Mouse (Mus musculus) lung, embryonic 16.5 days (tissue): Measurements from ENCODE around the gene Dcaf17. TPM values are rescaled to one million over a fixed set of nuclear protein-coding genes. Genes with fewer than 3 reads are reported as not detected.

Experiments
- ATAC-seq: fragments of 200-750 bp; cut with Nextera tagmentation; 2 replicates; pipeline ENCODE4 v1.8.0; 2017; ENCODE audit warnings: low read depth, mild to moderate bottlenecking, moderate library complexity
- H3K27ac ChIP-seq: fragments of 300-500 bp; sonication (generic); 2 replicates; pipeline ENCODE4 v1.5.1; 2014; ENCODE audit warnings: mild to moderate bottlenecking, control low read depth, low read length
- H3K27me3 ChIP-seq: fragments of 300-500 bp; sonication (generic); 2 replicates; pipeline ENCODE4 v1.6.1; 2014; ENCODE audit warnings: low read depth, low read length, mixed read lengths; ENCODE audit not compliant: control insufficient read depth, insufficient read depth
- H3K36me3 ChIP-seq: fragments of 300-500 bp; sonication (generic); 2 replicates; pipeline ENCODE4 v1.6.1; 2014; ENCODE audit warnings: low read length; ENCODE audit not compliant: control insufficient read depth, insufficient read depth
- H3K4me1 ChIP-seq: fragments of 300-500 bp; sonication (generic); replicated peaks from 2 replicates; pipeline ENCODE4 v1.6.1; 2014; ENCODE audit warnings: low read length, mixed read lengths; ENCODE audit not compliant: control insufficient read depth, insufficient read depth
- H3K4me2 ChIP-seq: fragments of 300-500 bp; sonication (generic); 2 replicates; pipeline ENCODE4 v1.6.1; 2014; ENCODE audit warnings: low read depth, low read length, control low read depth
- H3K4me3 ChIP-seq: fragments of 300-500 bp; sonication (generic); 2 replicates; pipeline ENCODE4 v1.5.1; 2014; ENCODE audit warnings: mild to moderate bottlenecking, low read length, control low read depth
- H3K9ac ChIP-seq: fragments of 300-500 bp; sonication (generic); 2 replicates; pipeline ENCODE4 v1.6.1; 2014; ENCODE audit warnings: low read length, control low read depth
- H3K9me3 ChIP-seq: fragments of 300-500 bp; sonication (generic); 2 replicates; pipeline ENCODE4 v1.6.1; 2016; ENCODE audit warnings: low read length; ENCODE audit not compliant: control insufficient read depth
- WGBS: fragments of 180-500 bp; shearing (Covaris S2); extraction: QIAGEN DNeasy Blood & Tissue Kit; methylation state at CpG from one replicate; pipeline ENCODE4 v1.1.7; 2014; 5-methylcytosine and 5-hydroxymethylcytosine counted together
- polyA plus RNA-seq: library from polyadenylated mRNA; unstranded; fragments of >200 nt; fragmentation: Nextera tagmentation; extraction: Ambion mirVana; gene quantifications from 2 replicates; pipeline ENCODE4 v1.2.1, GENCODE M21; 2015

Gene Dcaf17
- polyA plus RNA-seq, 1 experiment from 2014 or later = 38.6 TPM

- no peak for ATAC-seq
Observed at GRCm38 (mm10) chr2:71147816-71148215, 92.7 kb downstream of the Dcaf17 start.

More at GRCm38 (mm10) chr2:71147816-71148215, 92.7 kb downstream of the Dcaf17 start:
- 0 out of 2 replicates have a peak, but pooled peaks cover 2% of the 10 kb centered on the region for H3K4me1 ChIP-seq
- no peak overlapping the region for H3K9ac ChIP-seq
- no peaks in the 10 kb centered on the region for H3K9me3 ChIP-seq
- H3K4me3 ChIP-seq = no peak overlapping the region
- no peaks in the 10 kb centered on the region for H3K36me3 ChIP-seq
- no peak overlapping the region for H3K4me2 ChIP-seq
- no peaks in the 10 kb centered on the region for H3K27me3 ChIP-seq
- WGBS = 37% methylated on average over 6 of the region's 6 CpGs
- no peak overlapping the region for H3K27ac ChIP-seq

Other genes starting within 250 kb of the Dcaf17 start
- gene Tlk1, start 229.6 kb upstream of the Dcaf17 start, polyA plus RNA-seq = 21.1 and 22.9 TPM in 2 replicates
- 15.4 and 16.0 TPM in 2 replicates for gene Mettl8, start 255 bp downstream of the Dcaf17 start, polyA plus RNA-seq
- gene Cybrd1, start 62.6 kb downstream of the Dcaf17 start, polyA plus RNA-seq = 4.6 and 5.1 TPM in 2 replicates
- gene Dync1i2, start 156.4 kb downstream of the Dcaf17 start, polyA plus RNA-seq = 97.9 and 104 TPM in 2 replicates